Mouse (Mus musculus) CH12.LX (cell line): Measurements from ENCODE around the gene Prr18.

Experiments used
- CHD1 ChIP-seq: IDR thresholded peaks from 2 replicates; pipeline ENCODE4 v1.6.1; 2012; ENCODE audit warnings: low read depth, low read length, improper control_type of control experiment, inconsistent platforms
- CTCF ChIP-seq, 2 experiments: IDR thresholded peaks in 1 of 2; conservative IDR thresholded peaks in 1 of 2; 2 replicates each; pipeline ENCODE4 v1.5.1; 2011 to 2012; ENCODE audit warnings: low read depth in 2 of 2, low read length in 2 of 2, improper control_type of control experiment in 1 of 2, inconsistent platforms in 1 of 2, mild to moderate bottlenecking in 1 of 2, moderate library complexity in 1 of 2
- E2F4 ChIP-seq: IDR thresholded peaks from 2 replicates; pipeline ENCODE4 v1.6.1; 2011; ENCODE audit warnings: low read depth, low read length, improper control_type of control experiment; ENCODE audit not compliant: insufficient replicate concordance
- MAFK ChIP-seq: IDR thresholded peaks from 2 replicates; pipeline ENCODE4 v1.6.1; 2011; ENCODE audit warnings: low read length, improper control_type of control experiment; ENCODE audit not compliant: insufficient replicate concordance
- POLR2A ChIP-seq: IDR thresholded peaks from 2 replicates; pipeline ENCODE4 v1.6.1; 2011; ENCODE audit warnings: low read depth, mild to moderate bottlenecking, improper control_type of control experiment, low read length
- RAD21 ChIP-seq: IDR thresholded peaks from 2 replicates; pipeline ENCODE4 v1.6.1; 2011; ENCODE audit warnings: low read depth, mild to moderate bottlenecking, low read length, improper control_type of control experiment, moderate library complexity
- ZC3H11A ChIP-seq: IDR thresholded peaks from 2 replicates; pipeline ENCODE4 v1.6.1; 2012; ENCODE audit warnings: low read depth, mild to moderate bottlenecking, inconsistent platforms, low read length, improper control_type of control experiment
- ZKSCAN1 ChIP-seq: IDR thresholded peaks from 2 replicates; pipeline ENCODE4 v1.6.1; 2012; ENCODE audit warnings: low read depth, inconsistent platforms, low read length, improper control_type of control experiment, borderline replicate concordance
- ZNF384 ChIP-seq: IDR thresholded peaks from 2 replicates; pipeline ENCODE4 v1.6.1; 2012; ENCODE audit warnings: low read depth, low read length, improper control_type of control experiment, inconsistent platforms

GRCm38 (mm10) chr17:8290736-8291135 lies 46.5 kb upstream of the Prr18 start:
- no peak for TF ChIP-seq ZC3H11A
- TF ChIP-seq ZKSCAN1: no peak
- no peak for TF ChIP-seq ZNF384
- TF ChIP-seq CHD1: no peak
- no peak for TF ChIP-seq POLR2A
- no peak for TF ChIP-seq CTCF (conservative IDR thresholded peaks at IDR 0.05 in 1 of 2, IDR thresholded peaks at IDR 0.05 in 1 of 2; ENCODE audit: low read depth in 2 of 2, low read length in 2 of 2)
- TF ChIP-seq MAFK: no peak
- no peak for TF ChIP-seq RAD21
- no peak for TF ChIP-seq E2F4
